Mouse (Mus musculus): ENCODE results near the gene Adora3. TPM values are rescaled to one million over a fixed set of nuclear protein-coding genes. Genes with fewer than 3 reads are reported as not detected.
"Not testable (repeated sequence)": the region's sequence is repeated elsewhere in the genome, so short reads cannot be mapped to it uniquely, and the experiment has no call there.

The Adora3 gene
- total RNA-seq, 2 experiments from 2014 or later = not detected

- no peak for DNase-seq
Observed at GRCm38 (mm10) chr3:105904213-105904612, 33.6 kb downstream of the Adora3 start.

DNA sequence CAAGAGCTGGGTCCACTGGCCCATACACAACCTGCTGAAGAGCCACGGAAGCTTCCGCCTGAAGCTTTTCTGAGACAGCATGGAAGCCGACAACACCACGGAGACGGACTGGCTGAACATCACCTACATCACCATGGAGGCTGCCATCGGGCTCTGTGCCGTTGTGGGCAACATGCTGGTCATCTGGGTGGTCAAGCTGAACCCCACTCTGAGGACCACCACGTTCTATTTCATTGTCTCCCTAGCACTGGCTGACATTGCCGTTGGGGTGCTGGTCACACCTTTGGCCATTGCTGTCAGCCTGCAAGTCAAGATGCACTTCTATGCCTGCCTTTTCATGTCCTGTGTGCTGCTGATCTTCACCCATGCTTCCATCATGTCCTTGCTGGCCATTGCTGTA, 34.1 kb downstream of the Adora3 start:
- DNase-seq = no peak

- no peak for DNase-seq
Observed at GRCm38 (mm10) chr3:105907956-105908655, 37.4 kb downstream of the Adora3 start.

- DNase-seq = no peak
Observed at GRCm38 (mm10) chr3:105908976-105909375, 38.3 kb downstream of the Adora3 start.

DNA sequence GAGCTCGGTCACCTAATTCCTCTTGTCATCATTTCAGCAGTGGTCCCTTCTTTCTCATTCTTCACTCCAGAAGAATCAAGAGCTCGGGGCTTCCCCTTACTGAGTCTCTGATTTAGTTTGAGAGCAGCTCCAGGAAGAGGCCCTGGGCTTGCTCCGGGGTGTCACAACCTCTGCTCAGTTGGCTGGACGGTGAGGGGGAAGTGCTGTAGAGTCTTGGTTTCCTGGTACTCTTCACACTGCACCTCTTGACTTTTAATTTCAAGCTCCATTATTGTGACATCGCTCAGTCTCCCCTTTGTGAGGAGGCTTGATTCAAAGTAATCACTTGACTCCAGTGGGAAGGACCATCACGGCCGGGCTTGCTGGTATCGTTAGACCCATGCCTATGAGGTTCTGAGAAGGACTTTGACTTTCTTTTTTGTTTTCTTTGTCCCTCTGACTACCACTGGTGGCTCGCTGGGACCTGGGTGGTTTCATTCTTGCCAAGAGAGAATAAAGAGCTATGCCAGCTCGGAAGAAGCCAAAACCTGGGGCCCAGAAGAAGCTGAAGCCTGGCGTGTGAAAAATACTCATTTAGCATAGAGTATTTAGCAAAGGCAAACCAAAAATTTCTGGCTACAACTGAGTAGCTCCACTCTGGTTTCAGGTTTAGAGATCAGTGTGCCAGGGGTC, 40.0 kb downstream of the Adora3 start:
- DNase-seq = no peak

DNA sequence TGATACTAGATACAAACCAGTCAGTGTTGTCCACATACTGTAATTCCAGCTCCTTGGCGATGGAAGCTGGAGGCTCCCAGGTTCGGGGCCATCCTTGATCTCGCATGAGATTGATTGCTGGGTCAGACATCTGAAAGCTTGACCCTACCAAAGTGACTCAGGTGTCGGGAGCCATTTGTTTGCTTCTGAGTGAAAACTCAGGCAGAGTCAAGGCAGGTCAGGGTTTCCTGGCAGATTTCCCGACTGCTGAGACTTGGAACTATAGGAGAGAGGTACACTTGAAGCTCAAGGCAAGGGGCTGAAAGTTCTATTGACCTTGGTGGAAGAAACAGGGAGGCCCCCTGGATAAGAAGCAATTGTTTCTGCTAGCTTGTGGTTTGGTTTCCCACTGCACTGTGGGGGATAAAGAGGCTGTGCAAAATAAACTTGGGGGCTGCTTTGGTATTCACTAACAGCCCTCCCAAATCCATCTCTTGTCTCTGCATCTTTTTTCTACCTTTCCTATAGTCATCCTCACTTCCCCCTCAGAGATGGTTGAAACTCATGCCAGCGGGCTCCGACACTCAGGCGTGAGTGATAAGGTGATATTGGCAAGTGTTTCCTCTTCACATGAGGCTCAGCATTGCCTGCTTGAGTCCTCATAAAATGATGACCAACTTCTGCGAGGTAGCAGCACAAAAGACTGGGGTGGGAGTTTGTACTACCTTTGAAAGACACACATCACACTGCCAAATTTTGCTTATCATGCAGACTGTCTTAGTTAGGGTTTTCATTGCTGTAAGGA, 41.6 kb downstream of the Adora3 start:
- DNase-seq = no peak

DNA sequence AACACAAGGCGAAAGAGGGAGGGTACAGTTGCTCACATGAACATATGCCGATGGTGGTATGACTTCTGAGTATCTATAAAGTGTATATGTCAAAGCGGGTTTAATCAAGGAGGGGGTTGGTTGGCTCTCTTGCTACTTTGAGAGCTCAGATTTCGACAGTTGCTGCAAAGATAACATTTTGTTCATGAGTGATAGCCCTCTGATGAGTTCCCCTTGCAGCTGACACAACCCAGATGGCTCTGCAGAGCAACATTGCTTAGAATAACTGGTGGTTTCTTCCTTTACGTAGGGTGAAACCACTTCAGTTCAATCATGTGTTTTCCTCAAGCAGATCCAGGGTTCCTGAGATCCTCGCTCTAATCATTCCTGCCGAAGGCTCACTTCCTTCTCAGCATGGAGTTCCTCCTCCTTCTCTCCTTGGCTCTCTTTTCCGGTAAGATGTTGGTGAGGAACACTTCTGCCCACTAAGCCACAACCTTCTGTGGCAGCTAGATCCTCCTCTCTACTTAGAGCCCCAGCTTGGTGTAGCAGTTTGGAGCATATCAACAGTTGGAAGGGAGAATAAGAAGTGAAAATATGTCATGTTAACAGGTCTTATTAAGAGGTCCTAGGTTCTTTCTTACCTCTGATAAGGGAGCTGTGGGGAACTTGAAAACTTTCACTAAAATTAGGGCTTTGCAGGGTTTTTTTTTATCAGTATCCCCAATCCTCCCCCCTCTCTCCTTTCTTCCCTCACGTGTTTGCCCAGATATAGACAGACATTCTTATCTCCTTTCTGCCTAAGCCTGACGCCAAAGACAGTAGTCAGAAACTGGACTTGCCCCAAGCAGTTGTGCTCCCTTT, 43.4 kb downstream of the Adora3 start:
- DNase-seq = no peak

GRCm38 (mm10) chr3:105915281-105915680, 44.6 kb downstream of the Adora3 start:
- no peak for DNase-seq

- DNase-seq = not testable (repeated sequence)
Observed at GRCm38 (mm10) chr3:105916455-105916854, 45.8 kb downstream of the Adora3 start.

- DNase-seq = no peak
Observed at GRCm38 (mm10) chr3:105917656-105918354, 47.1 kb downstream of the Adora3 start.

- DNase-seq = no peak
Observed at GRCm38 (mm10) chr3:105918355-105918745, 47.7 kb downstream of the Adora3 start.

DNA sequence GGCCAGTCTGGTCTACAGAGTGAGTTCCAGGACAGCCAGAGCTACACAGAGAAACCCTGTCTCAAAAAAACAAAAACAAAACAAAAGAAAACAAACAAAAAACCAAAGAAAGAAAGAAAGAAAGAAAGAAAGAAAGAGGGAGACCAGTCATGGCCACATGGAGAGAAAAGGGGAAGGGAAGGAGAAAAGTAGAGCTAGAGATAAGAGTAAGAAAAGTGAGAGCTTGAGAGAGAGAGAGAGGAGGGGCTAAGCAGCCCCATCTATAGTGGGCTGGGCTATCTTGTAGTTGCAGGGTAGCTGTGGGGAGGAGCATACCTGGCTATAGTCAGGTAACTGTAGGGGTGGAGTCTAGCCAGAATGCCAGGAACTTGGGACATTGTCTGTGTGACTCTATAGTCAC, 50.1 kb downstream of the Adora3 start:
- DNase-seq = not testable (repeated sequence)

- DNase-seq = no peak
Observed at GRCm38 (mm10) chr3:105921959-105922358, 51.3 kb downstream of the Adora3 start.

GRCm38 (mm10) chr3:105924616-105925015, 54.0 kb downstream of the Adora3 start:
- no peak for DNase-seq

GRCm38 (mm10) chr3:105927561-105928194, 57.0 kb downstream of the Adora3 start:
- no peak for DNase-seq

GRCm38 (mm10) chr3:105928195-105928569, 57.5 kb downstream of the Adora3 start:
- no peak for DNase-seq

- no peak for DNase-seq
Observed at GRCm38 (mm10) chr3:105928781-105929180, 58.1 kb downstream of the Adora3 start.

- DNase-seq = no peak
Observed at GRCm38 (mm10) chr3:105929821-105930220, 59.2 kb downstream of the Adora3 start.

DNA sequence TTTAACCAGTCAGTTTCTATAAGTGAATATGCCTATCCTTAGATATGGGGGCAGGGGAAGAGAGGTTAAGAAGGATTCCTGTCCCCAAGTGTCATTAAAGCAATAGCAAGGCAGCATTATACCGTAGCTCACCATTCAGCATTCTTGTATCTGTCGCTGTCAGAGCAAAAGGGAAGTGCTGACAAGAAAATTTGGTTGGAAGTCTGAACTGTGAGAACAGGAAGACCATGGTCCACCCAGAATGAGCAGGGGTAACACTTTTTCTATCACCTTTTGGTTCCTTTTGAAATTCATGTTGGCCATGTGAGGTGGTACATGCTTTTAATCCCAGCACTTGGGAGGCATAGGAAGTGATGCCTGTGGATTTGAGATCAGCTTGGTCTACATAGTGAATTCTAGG, 60.4 kb downstream of the Adora3 start:
- DNase-seq = no peak

DNA sequence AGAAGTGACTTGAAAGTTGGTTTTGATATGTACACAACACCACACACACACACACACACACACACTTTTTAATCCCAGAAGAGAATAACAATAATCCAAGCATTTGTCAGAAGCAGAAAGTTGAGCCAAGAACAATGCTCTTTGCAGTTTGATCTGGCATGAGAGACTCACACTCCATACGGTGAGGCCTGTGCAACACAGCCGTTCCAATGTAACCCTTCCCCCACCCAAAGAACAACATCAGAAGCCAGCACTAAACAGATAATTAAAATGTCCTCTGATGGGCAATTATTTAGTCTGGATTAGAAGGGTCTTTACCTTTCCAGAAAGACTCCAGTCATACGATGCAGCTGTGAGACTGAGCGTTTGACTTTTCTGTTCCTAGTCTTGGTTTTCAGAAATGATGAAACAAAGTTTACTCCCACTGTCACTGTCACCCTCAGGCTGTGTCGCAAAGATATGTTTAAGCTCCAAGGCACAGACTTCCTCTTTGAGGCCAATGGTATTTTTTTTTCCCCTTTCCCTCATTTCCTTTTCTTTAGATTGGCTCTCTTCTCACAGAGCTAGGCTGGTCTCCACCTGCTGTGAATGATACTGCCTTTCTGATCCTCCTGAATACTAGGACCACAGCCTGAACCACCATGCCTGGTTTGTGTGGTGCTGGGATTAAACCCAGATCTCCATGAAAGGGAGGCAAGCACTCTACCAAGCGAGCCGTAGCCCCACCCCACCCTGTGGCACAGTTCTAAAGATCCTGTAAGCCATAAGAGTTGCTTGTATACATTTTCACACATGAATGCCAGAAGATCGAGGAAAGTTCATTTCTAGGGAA, 61.8 kb downstream of the Adora3 start, which contains the start of gene I830077J02Rik:
Gene I830077J02Rik, minus strand, starts transcription at position 425 of the 832 bp plus-strand sequence.
- DNase-seq = no peak

Measured in heart, postnatal 4 days (tissue).